Mouse (Mus musculus): Measurements from ENCODE around the gene Sox15.
"Not testable (repeated sequence)": the region's sequence is repeated elsewhere in the genome, so short reads cannot be mapped to it uniquely, and the experiment has no call there.

Sox15 gene

DNA sequence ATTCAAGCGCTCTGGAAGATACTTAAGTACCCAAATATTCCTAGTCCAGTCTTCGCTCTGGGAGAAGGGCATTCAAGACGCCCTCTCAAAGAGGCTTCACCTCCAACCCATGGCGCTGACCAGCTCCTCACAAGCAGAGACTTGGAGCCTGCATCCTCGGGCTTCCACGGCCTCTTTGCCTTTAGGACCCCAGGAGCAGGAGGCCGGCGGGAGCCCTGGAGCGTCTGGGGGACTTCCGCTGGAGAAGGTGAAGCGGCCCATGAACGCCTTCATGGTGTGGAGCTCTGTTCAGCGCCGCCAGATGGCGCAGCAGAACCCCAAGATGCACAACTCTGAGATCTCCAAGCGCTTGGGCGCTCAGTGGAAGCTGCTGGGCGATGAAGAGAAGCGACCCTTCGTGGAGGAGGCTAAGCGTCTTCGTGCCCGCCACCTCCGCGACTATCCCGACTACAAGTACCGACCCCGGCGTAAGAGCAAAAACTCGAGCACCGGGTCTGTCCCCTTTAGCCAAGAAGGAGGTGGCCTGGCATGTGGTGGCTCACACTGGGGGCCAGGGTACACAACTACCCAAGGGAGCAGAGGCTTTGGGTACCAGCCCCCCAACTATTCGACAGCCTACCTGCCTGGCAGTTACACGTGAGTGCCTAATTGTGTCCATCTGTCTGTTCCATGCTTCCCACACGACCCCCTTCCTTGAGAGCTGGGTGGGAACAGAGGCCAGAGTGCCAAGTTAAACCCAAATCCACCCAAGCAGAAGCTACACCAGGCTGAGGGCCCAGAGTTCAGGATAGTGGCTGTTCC is at the start of gene Sox15:
Gene Sox15 (plus strand): TSS at position 51 of the 801 bp plus-strand sequence.
- peak; percentile 90 for DNase-seq (ENCODE audit: low spot score)

DNA sequence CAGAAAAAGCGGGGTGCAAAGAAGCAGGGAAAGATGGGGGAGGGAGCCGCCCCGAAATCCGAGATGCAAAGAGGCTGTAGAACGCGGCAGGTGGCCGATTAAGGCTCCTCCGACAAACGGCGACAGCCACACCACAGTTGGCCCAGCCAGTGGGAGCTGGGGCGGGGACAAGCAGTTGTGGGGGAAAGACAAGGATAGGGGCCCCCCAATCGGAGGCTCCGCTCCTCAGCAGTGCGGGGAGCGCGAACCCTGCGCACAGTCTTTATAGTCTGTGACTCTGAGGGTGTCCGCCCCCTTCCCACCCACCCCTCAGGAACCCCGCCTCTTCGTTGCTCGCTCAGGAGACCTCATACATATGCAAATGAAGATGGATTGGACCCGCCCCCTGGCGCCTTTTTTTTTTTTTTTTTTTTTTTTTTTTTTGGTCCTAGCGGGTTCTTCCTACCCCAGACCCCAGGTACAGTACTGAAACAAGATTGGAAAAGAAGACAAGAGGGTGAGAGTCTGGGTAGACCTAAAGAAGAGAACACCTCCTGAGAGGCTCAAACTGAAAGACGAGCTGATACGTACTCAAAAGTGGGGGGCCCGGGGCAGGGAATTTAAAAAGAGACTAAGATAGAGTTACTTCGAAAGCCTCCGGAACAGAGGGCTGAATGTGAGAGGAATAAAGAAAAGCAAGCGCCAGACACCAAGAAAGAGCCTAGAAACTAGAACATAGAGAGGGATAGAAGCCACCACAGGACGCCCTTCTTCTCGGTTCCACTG is 49.2 kb upstream of the Sox15 start, which contains the start of gene Atp1b2:
Gene Atp1b2 (minus strand): TSS at position 217 of the 765 bp plus-strand sequence.
- peak; percentile 87 for DNase-seq (ENCODE audit: low spot score)

DNA sequence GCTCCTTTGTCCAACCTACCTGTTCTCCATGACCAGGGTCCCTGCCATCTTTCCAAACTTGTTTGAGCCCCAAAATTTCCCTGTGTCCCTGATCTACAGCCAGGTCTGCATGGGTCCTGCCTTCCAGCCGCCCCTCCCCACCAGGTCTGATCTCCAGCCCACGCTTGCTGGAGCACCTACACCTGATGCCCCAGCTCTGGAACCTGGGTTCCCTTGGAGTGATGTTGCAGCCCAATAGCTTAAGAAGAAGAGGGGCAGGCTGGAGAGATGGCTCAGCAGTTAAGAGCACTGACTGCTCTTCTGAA is 48.7 kb upstream of the Sox15 start:
- no peak for DNase-seq (ENCODE audit: low spot score)

DNA sequence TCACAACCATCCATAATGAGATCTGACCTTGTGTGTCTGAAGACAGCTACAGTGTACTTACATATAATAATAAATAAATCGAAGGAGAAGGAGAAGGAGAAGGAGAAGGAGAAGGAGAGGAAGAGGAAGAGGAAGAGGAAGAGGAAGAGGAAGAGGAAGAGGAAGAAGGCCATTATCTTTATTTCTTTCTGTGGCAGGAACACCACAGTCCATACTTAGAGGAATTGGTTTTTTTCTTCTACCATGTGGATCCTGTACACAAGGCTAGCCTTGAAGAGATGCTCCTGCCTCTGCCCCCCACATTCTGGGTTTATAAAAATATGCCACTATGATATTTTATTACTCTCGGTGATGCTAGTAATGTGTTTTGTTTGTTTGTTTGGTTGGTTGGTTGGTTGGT is 48.3 kb upstream of the Sox15 start:
- no peak for DNase-seq (ENCODE audit: low spot score)

GRCm38 (mm10) chr11:69608525-69608924 is 46.6 kb upstream of the Sox15 start:
- no peak for DNase-seq (ENCODE audit: low spot score)

- DNase-seq (ENCODE audit: low spot score): no peak
Measured at GRCm38 (mm10) chr11:69609416-69609815, 45.7 kb upstream of the Sox15 start.

- no peak for DNase-seq (ENCODE audit: low spot score)
Measured at GRCm38 (mm10) chr11:69610899-69611298, 44.2 kb upstream of the Sox15 start.

DNA sequence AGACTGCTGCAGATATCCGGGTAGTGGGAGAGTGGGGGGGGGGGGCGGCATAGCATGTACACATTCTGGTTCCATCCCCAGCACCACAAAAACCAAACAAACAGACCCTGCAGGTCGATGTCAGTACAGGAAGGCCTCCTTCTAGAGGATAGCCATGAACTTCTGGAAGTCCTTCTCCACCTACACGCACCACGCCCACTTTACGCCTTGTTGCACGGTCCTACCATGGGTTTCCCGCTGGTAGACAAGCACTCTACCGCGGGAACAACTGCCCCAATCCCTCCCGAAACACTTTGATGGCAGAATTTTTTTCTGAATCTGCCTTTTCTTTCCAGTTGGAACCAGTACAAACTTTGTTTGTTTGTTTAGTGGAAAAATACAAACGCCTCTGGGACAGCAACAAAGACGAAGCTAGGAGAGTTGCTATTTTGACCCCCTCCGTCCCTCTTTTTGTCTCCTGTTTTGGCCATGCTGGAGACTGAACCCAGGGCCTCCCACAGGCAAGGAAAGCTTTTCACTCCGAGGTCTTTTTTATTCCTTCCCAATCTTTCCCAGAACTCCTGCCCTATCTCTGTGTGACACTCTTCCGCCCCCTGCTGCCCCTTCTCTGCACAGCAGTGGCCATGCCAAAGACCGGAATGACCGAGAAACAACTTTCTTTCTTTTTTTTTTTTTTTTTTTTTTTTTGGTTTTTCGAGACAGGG is 41.4 kb upstream of the Sox15 start:
- DNase-seq (ENCODE audit: low spot score): peak; percentile 92

GRCm38 (mm10) chr11:69614257-69614588 is 40.9 kb upstream of the Sox15 start:
- not testable (repeated sequence) for DNase-seq (ENCODE audit: low spot score)

DNA sequence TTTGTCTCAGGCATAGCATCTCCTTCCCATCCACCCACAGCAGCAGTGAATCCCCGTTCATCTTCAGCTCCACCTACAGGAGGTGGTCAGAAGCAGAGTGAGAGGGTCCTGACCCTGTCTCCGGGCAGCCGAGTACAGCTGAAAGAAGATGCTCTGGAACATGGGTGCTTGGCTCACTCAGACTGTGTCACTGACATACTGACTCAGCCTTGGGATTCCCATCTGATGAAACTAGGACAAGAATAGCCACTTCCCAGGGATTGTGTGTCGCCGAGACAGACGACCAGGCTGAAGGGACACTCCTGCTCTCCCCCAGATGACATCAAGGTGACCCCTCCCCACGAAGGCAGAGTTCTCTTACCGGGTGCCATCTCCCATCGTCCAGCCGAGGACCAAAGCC is 38.3 kb upstream of the Sox15 start:
- no peak for DNase-seq (ENCODE audit: low spot score)

- no peak for DNase-seq (ENCODE audit: low spot score)
Measured at GRCm38 (mm10) chr11:69617805-69618204, 37.3 kb upstream of the Sox15 start, which contains the start of gene Shbg. Gene Shbg (minus strand): TSS chr11:69617905.

DNA sequence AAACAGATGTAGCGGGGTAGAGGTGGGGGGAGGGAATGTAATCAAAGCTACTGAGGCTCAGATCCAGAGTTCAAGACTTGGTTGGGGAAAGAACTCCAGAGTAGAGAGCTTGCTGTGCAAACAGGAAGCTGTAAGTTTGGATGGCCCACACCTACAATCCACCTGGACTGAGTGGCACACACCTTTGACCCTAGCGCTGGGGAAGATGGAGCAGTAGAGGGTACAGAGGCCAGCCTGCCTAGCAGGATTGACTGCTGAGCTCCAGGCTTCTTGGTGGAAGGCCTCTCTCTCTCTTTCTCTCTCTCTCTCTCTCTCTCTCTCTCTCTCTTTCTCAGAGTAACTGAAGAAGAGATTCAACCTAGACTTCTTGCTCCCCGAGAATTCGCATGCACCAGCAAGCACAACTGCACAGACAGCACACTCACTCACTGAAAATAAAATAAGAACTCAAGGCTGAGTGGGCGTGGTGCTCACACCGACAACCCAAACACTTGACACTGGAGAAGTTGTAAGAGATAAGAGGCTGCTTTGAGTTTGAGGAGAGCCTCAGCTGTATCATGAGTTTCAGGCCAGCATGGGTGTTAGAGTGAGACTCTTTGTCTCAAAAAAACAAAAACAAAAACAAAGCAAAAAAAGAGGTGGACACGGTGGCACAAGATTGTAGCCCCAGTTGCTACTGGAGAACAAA is 34.6 kb upstream of the Sox15 start:
- no peak for DNase-seq (ENCODE audit: low spot score)

DNA sequence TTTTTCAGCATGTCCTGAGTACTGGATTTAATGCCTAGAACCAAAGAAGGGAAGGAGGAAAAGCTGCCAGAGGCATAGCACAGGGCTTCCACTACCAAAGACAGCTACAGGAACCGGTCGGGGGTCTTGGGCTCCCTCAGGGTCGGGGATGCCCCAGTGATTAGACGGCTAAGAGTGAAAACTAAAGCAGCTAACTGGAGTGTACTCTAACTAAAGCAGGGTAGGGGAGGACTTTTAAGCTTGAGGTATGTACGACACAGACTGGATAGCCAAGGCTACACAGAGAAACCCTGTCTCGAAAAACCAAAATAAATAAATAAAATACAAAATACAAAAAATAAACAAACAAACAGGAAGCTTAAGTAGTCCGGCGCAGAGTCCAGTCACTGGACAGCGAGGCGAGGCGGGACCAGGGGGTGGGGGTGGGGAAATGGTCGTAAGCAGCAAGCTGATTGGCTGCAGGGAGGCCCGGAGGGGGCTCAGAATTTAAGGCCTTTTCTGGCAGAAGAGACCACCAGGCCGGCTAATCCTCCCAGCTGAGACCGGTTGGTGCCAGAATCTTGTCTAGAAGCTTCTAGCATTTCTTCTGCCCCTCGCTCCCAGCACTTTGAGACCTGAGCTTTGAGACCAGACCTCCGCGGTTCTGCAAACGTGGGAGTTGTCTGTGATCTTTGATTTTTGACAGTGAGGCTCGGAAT is 33.4 kb upstream of the Sox15 start, which contains the start of gene Sat2:
Gene Sat2 (plus strand): TSS at position 454 of the 698 bp plus-strand sequence.
- peak; percentile 93 for DNase-seq (ENCODE audit: low spot score)

GRCm38 (mm10) chr11:69622406-69622805 is 32.7 kb upstream of the Sox15 start:
- peak; percentile 29 for DNase-seq (ENCODE audit: low spot score)

- DNase-seq (ENCODE audit: low spot score): no peak
Measured at GRCm38 (mm10) chr11:69623006-69623405, 32.1 kb upstream of the Sox15 start.

DNA sequence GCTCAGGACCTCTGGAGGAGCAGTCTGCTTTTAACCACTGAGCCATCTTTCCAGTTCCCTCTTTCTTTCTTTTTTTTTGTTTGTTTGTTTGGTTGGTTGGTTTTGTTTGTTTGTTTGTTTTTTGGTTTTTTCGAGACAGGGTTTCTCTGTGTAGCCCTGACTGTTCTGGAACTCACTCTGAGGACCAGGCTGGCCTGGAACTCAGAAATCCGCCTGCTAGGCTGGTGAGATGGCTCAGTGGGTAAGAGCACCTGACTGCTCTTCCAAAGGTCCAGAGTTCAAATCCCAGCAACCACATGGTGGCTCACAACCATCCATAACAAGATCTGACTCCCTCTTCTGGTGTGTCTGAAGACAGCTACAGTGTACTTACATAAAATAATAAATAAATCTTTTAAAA is 30.8 kb upstream of the Sox15 start:
- DNase-seq (ENCODE audit: low spot score): not testable (repeated sequence)

DNA sequence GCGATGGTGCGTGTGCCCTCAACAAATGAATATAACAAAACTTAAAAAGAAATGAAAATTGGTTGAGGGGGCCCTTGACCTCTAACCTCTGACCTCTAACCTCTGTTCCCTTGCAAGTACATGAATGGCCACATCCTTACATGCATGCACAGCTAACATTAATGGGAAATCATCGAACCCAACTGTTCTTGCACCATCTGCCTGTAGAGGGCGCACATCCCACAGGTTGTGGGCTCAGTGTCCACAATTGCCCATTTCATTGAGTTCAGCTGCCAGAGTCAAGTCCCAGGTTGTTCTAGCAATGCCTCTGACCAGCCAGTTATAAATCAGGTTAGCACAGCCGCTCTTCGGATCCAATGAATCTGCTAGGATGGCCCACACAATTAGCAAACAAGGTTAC is 26.8 kb upstream of the Sox15 start:
- peak; percentile 92 for DNase-seq (ENCODE audit: low spot score)

DNA sequence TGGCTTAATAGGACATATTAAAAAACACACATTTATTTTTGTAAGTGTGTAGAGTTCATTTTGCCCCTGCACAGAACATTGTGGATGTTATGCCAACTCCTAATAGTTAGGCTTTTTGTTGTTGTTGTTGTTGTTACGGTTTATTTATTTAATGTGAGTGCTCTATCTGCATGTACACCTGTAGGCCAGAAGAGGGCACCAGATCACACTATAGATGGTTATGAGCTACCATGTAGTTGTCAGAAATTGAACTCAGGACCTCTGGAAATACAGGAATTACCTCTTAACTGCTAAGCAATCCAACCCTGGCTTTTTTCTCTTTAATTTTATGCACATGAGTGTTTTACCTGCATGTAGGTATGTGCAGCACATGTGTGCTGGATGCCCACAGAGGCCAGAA is 25.3 kb upstream of the Sox15 start:
- peak; percentile 45 for DNase-seq (ENCODE audit: low spot score)

GRCm38 (mm10) chr11:69632284-69633089 is 22.6 kb upstream of the Sox15 start, which contains the start of gene Fxr2:
Gene Fxr2 (plus strand): TSS chr11:69632990.
- peak; percentile 100 for DNase-seq (ENCODE audit: low spot score)

GRCm38 (mm10) chr11:69633128-69633866 is 21.8 kb upstream of the Sox15 start:
- peak; percentile 55 for DNase-seq (ENCODE audit: low spot score)

All from embryo, embryonic 10.5 days (tissue).